Comparison of ENCODE assay signal across 19 mouse cellular contexts in genomic region chr10:122639879-122640278, GRCm38 (mm10). TPM values are rescaled to one million over a fixed set of nuclear protein-coding genes. Genes with fewer than 3 reads are reported as not detected.
A peak's percentile ranks its signal among the peaks of the same experiment; 100 is the strongest.
DNase-seq lines count a peak whose midpoint lies in the region; ATAC-seq and TF ChIP-seq lines count a peak whose summit lies in the region.
"Had no signal": no experiment of that assay in that cellular context is flagged by ENCODE, and none has a peak within 500 bp of the region (broad histone marks: within the 10 kb centered on the region; RNA-seq: fewer than 3 reads in every experiment).

No protein-coding gene starts in this region.

- H3K4me1 ChIP-seq in kidney, adult 2 months (ENCODE audit: control insufficient read depth, insufficient read depth, low read length) = peaks cover 7% of the 10 kb centered on the region
- H3K4me1 ChIP-seq in liver, embryonic 15.5 days (replicated peaks) = no peaks in the 10 kb centered on the region
- H3K4me1 ChIP-seq in liver, embryonic 11.5 days (replicated peaks; ENCODE audit: control insufficient read depth, insufficient read depth, low read length) = no peaks in the 10 kb centered on the region
- H3K4me1 ChIP-seq: embryonic facial prominence, embryonic 13.5 days; forebrain, embryonic 12.5 days; heart, embryonic 10.5 days had no signal

- H3K9me3 ChIP-seq in liver, embryonic 15.5 days (replicated peaks) = no peaks in the 10 kb centered on the region
- H3K9me3 ChIP-seq in liver, embryonic 11.5 days (ENCODE audit: control insufficient read depth, low read length) = no peaks in the 10 kb centered on the region
- H3K9me3 ChIP-seq: embryonic facial prominence, embryonic 13.5 days; forebrain, embryonic 12.5 days; heart, embryonic 10.5 days had no signal

- H3K36me3 ChIP-seq in kidney, adult 2 months (ENCODE audit: control insufficient read depth, insufficient read depth, low read length) = no peaks in the 10 kb centered on the region
- no peaks in the 10 kb centered on the region for H3K36me3 ChIP-seq in liver, embryonic 15.5 days (replicated peaks)
- no peaks in the 10 kb centered on the region for H3K36me3 ChIP-seq in liver, embryonic 11.5 days (ENCODE audit: control insufficient read depth, insufficient read depth, low read length)
- H3K36me3 ChIP-seq: embryonic facial prominence, embryonic 13.5 days; forebrain, embryonic 12.5 days; heart, embryonic 10.5 days had no signal

- WGBS in kidney, adult 2 months = 43% methylated on average over 4 of the region's 4 CpGs
- WGBS in liver, embryonic 15.5 days (ENCODE audit: insufficient replicate concordance) = 55% methylated on average over 4 of the region's 4 CpGs
- 84% methylated on average over 4 of the region's 4 CpGs for WGBS in liver, embryonic 11.5 days

- no peaks in the 10 kb centered on the region for H3K27me3 ChIP-seq in kidney, adult 2 months (replicated peaks; ENCODE audit: control insufficient read depth, insufficient read depth, low read length)
- no peaks in the 10 kb centered on the region for H3K27me3 ChIP-seq in liver, embryonic 15.5 days
- no peaks in the 10 kb centered on the region for H3K27me3 ChIP-seq in liver, embryonic 11.5 days (replicated peaks; ENCODE audit: control insufficient read depth, insufficient read depth, low read length)
- H3K27me3 ChIP-seq: embryonic facial prominence, embryonic 13.5 days; forebrain, embryonic 12.5 days had no signal

- H3K27ac ChIP-seq in kidney, adult 2 months (ENCODE audit: insufficient read depth, low read depth, low read length) = peak overlapping the region; percentile 35; the same call in 1 of the 2 replicates
- no peak overlapping the region for H3K27ac ChIP-seq in liver, embryonic 15.5 days (replicated peaks)
- no peak overlapping the region for H3K27ac ChIP-seq in liver, embryonic 11.5 days (ENCODE audit: low read depth, low read length)
- H3K27ac ChIP-seq: embryonic facial prominence, embryonic 13.5 days; forebrain, embryonic 12.5 days; heart, embryonic 10.5 days had no signal

- H3K4me2 ChIP-seq in liver, embryonic 15.5 days = no peak overlapping the region
- H3K4me2 ChIP-seq in liver, embryonic 11.5 days = no peak overlapping the region
- H3K4me2 ChIP-seq: embryonic facial prominence, embryonic 13.5 days; forebrain, embryonic 12.5 days had no signal

- DNase-seq in kidney, adult 2 months = peak; percentile 72
- DNase-seq in kidney, postnatal 4 days = no peak
- no peak for DNase-seq in liver, embryonic 11.5 days (ENCODE audit: low spot score)
- DNase-seq in kidney, postnatal 14 days = peak; percentile 24
- DNase-seq in yolk sac, embryonic 10.5 days (ENCODE audit: low spot score) = peak; percentile 19
- no peak for DNase-seq in heart, postnatal 10 days
- DNase-seq in left cerebral cortex, postnatal 36 days (ENCODE audit: low spot score in 2 of 2) = no peak
- DNase-seq: adrenal gland, postnatal 14 days; cerebellum, adult 18-20 months; cerebellum, adult 9-11 months; cerebellum, postnatal 36 days; gastrocnemius, postnatal 10 days; heart, adult 18-20 months; heart, postnatal 14 days had no signal

- no peak overlapping the region for H3K9ac ChIP-seq in liver, embryonic 15.5 days
- H3K9ac ChIP-seq in liver, embryonic 11.5 days (ENCODE audit: low read depth, low read length) = no peak overlapping the region
- H3K9ac ChIP-seq: embryonic facial prominence, embryonic 13.5 days; forebrain, embryonic 12.5 days had no signal

- ATAC-seq in liver, embryonic 15.5 days (ENCODE audit: insufficient read depth) = peak; percentile 25; the same call in 1 of the 2 replicates
- ATAC-seq in liver, embryonic 11.5 days (replicated peaks; ENCODE audit: low FRiP score) = no peak
- ATAC-seq: forebrain, embryonic 16.5 days had no signal

- H3K4me3 ChIP-seq in kidney, adult 2 months (ENCODE audit: insufficient read depth, low read depth, low read length) = no peak overlapping the region
- H3K4me3 ChIP-seq in liver, embryonic 15.5 days (replicated peaks) = no peak overlapping the region
- no peak overlapping the region for H3K4me3 ChIP-seq in liver, embryonic 11.5 days (ENCODE audit: low read depth, low read length)
- H3K4me3 ChIP-seq: embryonic facial prominence, embryonic 13.5 days; forebrain, embryonic 12.5 days; heart, embryonic 10.5 days had no signal

- TF ChIP-seq CTCF in kidney, adult 2 months (conservative IDR thresholded peaks at IDR 0.05; ENCODE audit: insufficient read depth, insufficient read length, low read depth, low read length) = no peak

- no peak for TF ChIP-seq POLR2A in kidney, adult 2 months (IDR thresholded peaks at IDR 0.05; ENCODE audit: low read depth, low read length)

- intact Hi-C loops in heart, postnatal 10 days (cut with DNase I) = no loop called here
- intact Hi-C loops in left cerebral cortex, postnatal 36 days (cut with DNase I) = loop anchor here (2.0 kb wide), 1 partner anchor 17 kb away; no protein-coding TSS in a partner anchor

RNA-seq across cellular contexts. Expression of gene Ppm1h, which starts 38.7 kb away (rescaled TPM):
- 27.1 and 29.2 TPM in 2 replicates for polyA plus RNA-seq in kidney, adult 2 months (2012; rRNA removed)
- 2.2 and 2.4 TPM in 2 replicates for polyA plus RNA-seq in liver, embryonic 15.5 days (2015; fragmentation: Nextera tagmentation; extraction: Ambion mirVana)
- 1.8 and 2.1 TPM in 2 replicates for polyA plus RNA-seq in liver, embryonic 11.5 days (2014; fragmentation: Nextera tagmentation; extraction: Ambion mirVana)
- total RNA-seq in heart, postnatal 10 days (2021) = 10 to 100 TPM; 10.1 to 10.2 TPM
- 100 to 1,000 TPM in 1 of 2 experiments, 10 to 100 TPM in 1; 95.4 to 106 TPM for total RNA-seq in left cerebral cortex, postnatal 36 days (2021)

Comparison
In these comparisons a context has a peak if more than half of its experiments do, and no peak if none do; other contexts are left out.
1. DNase-seq: peak in kidney, adult 2 months (single experiment), kidney, postnatal 14 days (single experiment) and yolk sac, embryonic 10.5 days (single experiment); none in kidney, postnatal 4 days (0 of 2), liver, embryonic 11.5 days (single experiment), heart, postnatal 10 days (0 of 2) and left cerebral cortex, postnatal 36 days (0 of 2).